Mouse (Mus musculus): ENCODE data around the gene Zc3h7b. TPM values are rescaled to one million over a fixed set of nuclear protein-coding genes. Genes with fewer than 3 reads are reported as not detected.

Gene Zc3h7b
- polyA plus RNA-seq, 1 experiment from 2014 or later = 11.1 TPM

GRCm38 (mm10) chr15:81830530-81830929, 85.7 kb downstream of the Zc3h7b start:
- Histone ChIP-seq H3K27ac (replicated peaks) (no peak overlapping the region), H3K4me2 (replicated peaks; ENCODE audit: low read depth) (no peak overlapping the region), H3K4me1 (replicated peaks; ENCODE audit: control insufficient read depth, insufficient read depth) (no peaks in the 10 kb centered on the region), H3K36me3 (ENCODE audit: control insufficient read depth, insufficient read depth, low read length) (peaks cover 9% of the 10 kb centered on the region; the same call in 1 of the 2 replicates), H3K27me3 (ENCODE audit: control insufficient read depth, insufficient read depth, low read length) (no peaks in the 10 kb centered on the region), H3K9ac (ENCODE audit: low read length) (no peak overlapping the region), H3K4me3 (ENCODE audit: low read depth, low read length) (no peak overlapping the region), H3K9me3 (ENCODE audit: control insufficient read depth, low read length) (no peaks in the 10 kb centered on the region)
- ATAC-seq (ENCODE audit: low FRiP score, low TSS enrichment) = no peak
- WGBS = 91% methylated on average over 4 of the region's 4 CpGs
- DNase-seq (ENCODE audit: low spot score) = no peak
- TF ChIP-seq CTCF (IDR thresholded peaks at IDR 0.05; ENCODE audit: low read depth) (no peak), EP300 (optimal IDR thresholded peaks at IDR 0.05) (no peak)

GRCm38 (mm10) chr15:81831136-81831825, 86.4 kb downstream of the Zc3h7b start:
- Histone ChIP-seq H3K27ac (replicated peaks) (no peak overlapping the region; the same call in 1 of the 2 replicates), H3K9ac (ENCODE audit: low read length) (peak overlapping the region; percentile 14; the same call in 1 of the 2 replicates), H3K27me3 (ENCODE audit: control insufficient read depth, insufficient read depth, low read length) (no peaks in the 10 kb centered on the region), H3K4me3 (ENCODE audit: low read depth, low read length) (no peak overlapping the region), H3K9me3 (ENCODE audit: control insufficient read depth, low read length) (no peaks in the 10 kb centered on the region), H3K4me2 (replicated peaks; ENCODE audit: low read depth) (peak overlapping the region; percentile 20), H3K36me3 (ENCODE audit: control insufficient read depth, insufficient read depth, low read length) (peaks cover 3% of the 10 kb centered on the region; the same call in 1 of the 2 replicates), H3K4me1 (replicated peaks; ENCODE audit: control insufficient read depth, insufficient read depth) (0 out of 2 replicates have a peak, but pooled peaks cover 3% of the 10 kb centered on the region)
- 14% methylated on average over 24 of the region's 24 CpGs for WGBS
- ATAC-seq (ENCODE audit: low FRiP score, low TSS enrichment) = peak; percentile 87
- peak; percentile 95 for DNase-seq (ENCODE audit: low spot score)
- TF ChIP-seq CTCF (IDR thresholded peaks at IDR 0.05; ENCODE audit: low read depth) (peak; percentile 100), EP300 (optimal IDR thresholded peaks at IDR 0.05) (no peak)

GRCm38 (mm10) chr15:81832219-81832618, 87.4 kb downstream of the Zc3h7b start:
- DNase-seq (ENCODE audit: low spot score) (no peak), ATAC-seq (ENCODE audit: low FRiP score, low TSS enrichment) (no peak)
- Histone ChIP-seq H3K4me3 (ENCODE audit: low read depth, low read length) (no peak overlapping the region), H3K27me3 (ENCODE audit: control insufficient read depth, insufficient read depth, low read length) (no peaks in the 10 kb centered on the region), H3K4me2 (replicated peaks; ENCODE audit: low read depth) (no peak overlapping the region), H3K9me3 (ENCODE audit: control insufficient read depth, low read length) (no peaks in the 10 kb centered on the region), H3K36me3 (ENCODE audit: control insufficient read depth, insufficient read depth, low read length) (0 out of 2 replicates have a peak, but pooled peaks cover 3% of the 10 kb centered on the region), H3K9ac (ENCODE audit: low read length) (no peak overlapping the region), H3K27ac (replicated peaks) (no peak overlapping the region), H3K4me1 (replicated peaks; ENCODE audit: control insufficient read depth, insufficient read depth) (0 out of 2 replicates have a peak, but pooled peaks cover 3% of the 10 kb centered on the region)
- TF ChIP-seq EP300 (optimal IDR thresholded peaks at IDR 0.05) = no peak
- no peak for TF ChIP-seq CTCF (IDR thresholded peaks at IDR 0.05; ENCODE audit: low read depth)
- 59% methylated on average over 3 of the region's 3 CpGs for WGBS

- no peak for ATAC-seq (ENCODE audit: low FRiP score, low TSS enrichment)
- Histone ChIP-seq H3K9me3 (ENCODE audit: control insufficient read depth, low read length) (no peaks in the 10 kb centered on the region), H3K4me1 (replicated peaks; ENCODE audit: control insufficient read depth, insufficient read depth) (0 out of 2 replicates have a peak, but pooled peaks cover 3% of the 10 kb centered on the region), H3K27me3 (ENCODE audit: control insufficient read depth, insufficient read depth, low read length) (no peaks in the 10 kb centered on the region), H3K4me2 (replicated peaks; ENCODE audit: low read depth) (no peak overlapping the region), H3K27ac (replicated peaks) (no peak overlapping the region), H3K9ac (ENCODE audit: low read length) (no peak overlapping the region), H3K36me3 (ENCODE audit: control insufficient read depth, insufficient read depth, low read length) (0 out of 2 replicates have a peak, but pooled peaks cover 3% of the 10 kb centered on the region), H3K4me3 (ENCODE audit: low read depth, low read length) (no peak overlapping the region)
- WGBS = 56% methylated on average over 4 of the region's 4 CpGs
- TF ChIP-seq EP300 (optimal IDR thresholded peaks at IDR 0.05) (no peak), CTCF (IDR thresholded peaks at IDR 0.05; ENCODE audit: low read depth) (no peak)
- no peak for DNase-seq (ENCODE audit: low spot score)
Observed at GRCm38 (mm10) chr15:81833481-81833880, 88.6 kb downstream of the Zc3h7b start.

GRCm38 (mm10) chr15:81834171-81834841, 89.4 kb downstream of the Zc3h7b start:
- DNase-seq (ENCODE audit: low spot score) = no peak
- no peak for ATAC-seq (ENCODE audit: low FRiP score, low TSS enrichment)
- no peaks in the 10 kb centered on the region for H3K27me3 ChIP-seq (ENCODE audit: control insufficient read depth, insufficient read depth, low read length)

More at GRCm38 (mm10) chr15:81834171-81834841, 89.4 kb downstream of the Zc3h7b start:
- TF ChIP-seq CTCF (IDR thresholded peaks at IDR 0.05; ENCODE audit: low read depth) (no peak), EP300 (optimal IDR thresholded peaks at IDR 0.05) (no peak)
- Histone ChIP-seq H3K9ac (ENCODE audit: low read length) (no peak overlapping the region), H3K36me3 (ENCODE audit: control insufficient read depth, insufficient read depth, low read length) (no peaks in the 10 kb centered on the region), H3K4me3 (ENCODE audit: low read depth, low read length) (no peak overlapping the region), H3K4me1 (replicated peaks; ENCODE audit: control insufficient read depth, insufficient read depth) (0 out of 2 replicates have a peak, but pooled peaks cover 3% of the 10 kb centered on the region), H3K9me3 (ENCODE audit: control insufficient read depth, low read length) (no peaks in the 10 kb centered on the region), H3K4me2 (replicated peaks; ENCODE audit: low read depth) (no peak overlapping the region), H3K27ac (replicated peaks) (no peak overlapping the region)
- 71% methylated on average over 3 of the region's 3 CpGs for WGBS
